Mouse (Mus musculus) ovary, adult 2 months (tissue): ENCODE results near the gene Kcnh6. TPM values are rescaled to one million over a fixed set of nuclear protein-coding genes. Genes with fewer than 3 reads are reported as not detected.

Source experiments
- polyA plus RNA-seq: library from polyadenylated mRNA; depleted of rRNA; stranded (reverse); fragments of >200 nt; gene quantifications from 2 replicates; pipeline ENCODE4 v1.2.3, GENCODE M21; 2012; rRNA removed

The Kcnh6 gene
- polyA plus RNA-seq, result 0.41 and 0.78 TPM in 2 replicates

GRCm38 (mm10) chr11:106007821-106008220 lies at the start of gene Kcnh6:
Kcnh6 (plus strand) TSS chr11:106008124.

GRCm38 (mm10) chr11:105967741-105968574 lies 40.0 kb upstream of the Kcnh6 start, which contains the start of gene Ace:
Ace (plus strand) TSS chr11:105967945.

GRCm38 (mm10) chr11:105994375-105994774 lies 13.5 kb upstream of the Kcnh6 start, which contains the start of gene Ace3:
Ace3 (plus strand) TSS chr11:105994675.

GRCm38 (mm10) chr11:106036548-106037417 lies 28.9 kb downstream of the Kcnh6 start, which contains the start of gene Dcaf7:
Dcaf7 (plus strand) TSS chr11:106036872.

DNA sequence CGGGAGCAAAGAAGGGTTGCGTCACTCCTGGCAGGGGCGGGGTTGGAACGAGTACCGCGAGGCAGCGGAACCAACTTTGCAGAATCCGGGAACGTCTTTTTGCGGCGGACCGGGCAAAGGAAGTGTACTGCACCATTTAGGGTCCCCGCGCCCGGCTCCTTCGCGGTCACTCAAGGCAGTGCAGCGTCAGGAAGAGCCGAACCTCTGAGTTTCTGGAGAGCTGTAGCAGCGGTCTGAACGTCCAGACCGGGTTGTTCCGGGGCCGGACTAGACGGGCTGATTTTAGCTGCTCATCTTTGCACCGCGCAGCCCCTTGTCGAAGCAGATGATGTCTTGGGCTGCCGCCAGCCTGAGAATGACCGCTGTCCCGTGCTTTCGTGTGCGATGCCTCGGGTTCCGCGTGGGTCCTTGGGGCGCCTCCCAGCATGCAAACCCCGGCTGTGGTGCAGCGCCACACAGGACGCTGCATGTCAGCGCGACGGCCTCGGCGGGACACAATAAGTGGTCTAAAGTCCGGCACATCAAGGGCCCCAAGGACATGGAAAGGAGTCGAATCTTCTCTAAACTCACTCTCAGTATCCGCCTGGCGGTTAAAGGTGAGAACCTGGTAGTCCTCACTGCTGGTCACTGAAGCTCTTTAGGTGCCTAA lies 58.1 kb downstream of the Kcnh6 start, which contains the start of gene Taco1:
TSS of gene Taco1 (plus strand) at position 139 of the 649 bp plus-strand sequence.

Other genes with a start within 250 kb of the Kcnh6 start
- gene Cyb561, start 54.8 kb upstream of the Kcnh6 start, polyA plus RNA-seq, result 43.9 and 48.1 TPM in 2 replicates
- gene Ace, start 40.2 kb upstream of the Kcnh6 start, polyA plus RNA-seq, result 33.7 and 33.9 TPM in 2 replicates
- gene Ace3, start 13.4 kb upstream of the Kcnh6 start, polyA plus RNA-seq, result not detected in 2 replicates
- gene Dcaf7, start 28.7 kb downstream of the Kcnh6 start, polyA plus RNA-seq, result 50.3 and 50.4 TPM in 2 replicates
- 13.4 and 14.6 TPM in 2 replicates for gene Taco1, start 57.9 kb downstream of the Kcnh6 start, polyA plus RNA-seq
- gene Map3k3, start 76.5 kb downstream of the Kcnh6 start, polyA plus RNA-seq, result 51.7 and 55.4 TPM in 2 replicates
- not detected in 2 replicates for gene Gm10840, start 152.7 kb downstream of the Kcnh6 start, polyA plus RNA-seq
- 26.1 and 32.1 TPM in 2 replicates for gene Limd2, start 152.7 kb downstream of the Kcnh6 start, polyA plus RNA-seq
- 24.5 and 35.7 TPM in 2 replicates for gene Strada, start 194.0 kb downstream of the Kcnh6 start, polyA plus RNA-seq
- gene Ccdc47, start 208.2 kb downstream of the Kcnh6 start, polyA plus RNA-seq, result 9.6 and 9.7 TPM in 2 replicates
- gene Ddx42, start 208.8 kb downstream of the Kcnh6 start, polyA plus RNA-seq, result 10.6 and 14.3 TPM in 2 replicates
- 21.0 and 22.2 TPM in 2 replicates for gene Ftsj3, start 248.0 kb downstream of the Kcnh6 start, polyA plus RNA-seq
- gene Psmc5, start 248.0 kb downstream of the Kcnh6 start, polyA plus RNA-seq, result 26.6 and 33.6 TPM in 2 replicates